Mouse (Mus musculus) myocyte (in vitro differentiated cells): ENCODE results near the gene Zranb1.

Experiments
- CEBPB ChIP-seq: IDR thresholded peaks from 2 replicates; pipeline ENCODE4 v1.6.1; 2011; ENCODE audit warnings: mild to moderate bottlenecking, moderate library complexity; ENCODE audit not compliant: poor library complexity, insufficient read depth, severe bottlenecking
- MYOD1 ChIP-seq, 3 experiments: IDR thresholded peaks; one replicate each; pipeline ENCODE4 v1.6.1; 2011; ENCODE audit warnings: control low read depth in 2 of 3, low read depth in 2 of 3, mild to moderate bottlenecking in 2 of 3, moderate library complexity in 1 of 3; ENCODE audit not compliant: insufficient read length in 2 of 3, control insufficient read depth in 1 of 3
- POLR2A ChIP-seq: IDR thresholded peaks from one replicate; pipeline ENCODE4 v1.6.1; 2011; ENCODE audit warnings: low read depth, mild to moderate bottlenecking, control low read depth, moderate library complexity; ENCODE audit not compliant: insufficient read length
- SRF ChIP-seq: IDR thresholded peaks from one replicate; pipeline ENCODE4 v1.6.1; 2011; ENCODE audit warnings: low read depth; ENCODE audit not compliant: control insufficient read depth, insufficient read length
- TCF12 ChIP-seq: IDR thresholded peaks from one replicate; pipeline ENCODE4 v1.6.1; 2011; ENCODE audit warnings: mild to moderate bottlenecking, control low read depth; ENCODE audit not compliant: poor library complexity, insufficient read depth, severe bottlenecking
- USF1 ChIP-seq: IDR thresholded peaks from one replicate; pipeline ENCODE4 v1.6.1; 2011; ENCODE audit warnings: low read depth, mild to moderate bottlenecking, control low read depth, moderate library complexity

DNA sequence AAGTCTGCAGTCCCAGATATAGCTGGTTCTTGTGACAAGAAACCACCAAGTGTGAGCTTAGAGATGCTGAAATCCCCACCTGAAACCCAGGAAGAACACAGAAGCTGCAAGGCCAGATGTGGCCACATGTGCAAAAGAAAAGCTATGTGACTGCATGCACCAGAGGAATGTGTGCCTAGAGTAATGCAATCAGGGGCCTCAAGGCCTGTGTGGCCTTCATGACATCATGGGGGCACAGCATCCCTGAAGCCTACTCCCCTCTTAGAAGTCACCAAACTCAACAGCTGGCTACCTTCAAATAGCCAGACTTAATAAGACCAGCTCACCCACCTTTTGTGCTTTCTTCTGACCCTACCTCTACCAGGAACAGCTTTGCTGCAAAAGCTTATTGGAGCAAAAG, 105.0 kb downstream of the Zranb1 start:
- TF ChIP-seq MYOD1 (IDR thresholded peaks at IDR 0.05; ENCODE audit: control insufficient read depth in 1 of 3, insufficient read length in 2 of 3, low read depth in 2 of 3), result no peak
- no peak for TF ChIP-seq POLR2A
- no peak for TF ChIP-seq CEBPB
- TF ChIP-seq SRF, result no peak
- no peak for TF ChIP-seq USF1
- no peak for TF ChIP-seq TCF12
